Mouse (Mus musculus): Measurements from ENCODE around the gene Ccdc62. TPM values are rescaled to one million over a fixed set of nuclear protein-coding genes. Genes with fewer than 3 reads are reported as not detected.
A peak's percentile ranks its signal among the peaks of the same experiment; 100 is the strongest.

The Ccdc62 gene
- total RNA-seq (2014; fragmentation: Nextera tagmentation), result 0.34 and 2.6 TPM in 2 replicates
- 0.10 and 5.3 TPM in 2 replicates for total RNA-seq (2017)

GRCm38 (mm10) chr5:123930508-123930989 lies at the start of gene Ccdc62:
Gene Ccdc62, plus strand, starts transcription at chr5:123930679.
- peak; percentile 97 for ATAC-seq (replicated peaks; ENCODE audit: poor library complexity, severe bottlenecking)

DNA sequence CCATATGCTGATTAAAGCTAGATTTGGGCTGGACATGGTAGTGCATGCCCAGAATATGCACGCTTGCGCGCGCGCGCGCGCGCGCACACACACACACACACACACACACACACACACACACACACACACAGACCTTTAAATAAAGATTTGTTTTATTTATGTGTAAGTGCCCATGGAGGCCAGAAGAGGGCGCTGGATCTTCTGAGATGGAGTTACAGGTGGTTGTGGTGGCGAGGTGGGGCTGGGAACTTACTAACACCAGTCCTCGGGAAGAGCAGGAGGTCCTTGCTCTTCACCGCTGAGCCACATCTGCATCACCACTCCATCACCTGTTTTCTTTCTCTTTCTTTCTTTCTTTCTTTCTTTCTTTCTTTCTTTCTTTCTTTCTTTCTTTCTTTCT lies 49.7 kb upstream of the Ccdc62 start:
- no peak for ATAC-seq (replicated peaks; ENCODE audit: poor library complexity, severe bottlenecking)

DNA sequence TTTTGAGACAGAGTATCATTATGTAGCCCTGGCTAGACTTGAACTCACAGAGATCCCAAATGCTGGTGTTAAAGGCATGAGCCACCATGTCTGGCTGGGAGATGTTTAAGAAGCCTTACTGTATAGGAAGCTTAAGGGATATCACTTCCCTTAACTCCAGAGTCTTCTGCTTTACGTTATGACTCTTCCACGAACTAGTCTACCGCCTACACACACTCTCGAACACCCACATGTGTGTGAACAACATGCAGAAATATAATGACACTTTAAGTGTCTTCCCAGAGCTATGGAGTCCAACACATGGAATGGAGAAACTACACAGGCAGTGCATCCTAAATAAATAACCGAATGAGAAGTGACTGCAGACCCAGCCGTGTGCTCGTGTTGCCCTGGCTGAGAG lies 46.6 kb upstream of the Ccdc62 start:
- no peak for ATAC-seq (replicated peaks; ENCODE audit: poor library complexity, severe bottlenecking)

DNA sequence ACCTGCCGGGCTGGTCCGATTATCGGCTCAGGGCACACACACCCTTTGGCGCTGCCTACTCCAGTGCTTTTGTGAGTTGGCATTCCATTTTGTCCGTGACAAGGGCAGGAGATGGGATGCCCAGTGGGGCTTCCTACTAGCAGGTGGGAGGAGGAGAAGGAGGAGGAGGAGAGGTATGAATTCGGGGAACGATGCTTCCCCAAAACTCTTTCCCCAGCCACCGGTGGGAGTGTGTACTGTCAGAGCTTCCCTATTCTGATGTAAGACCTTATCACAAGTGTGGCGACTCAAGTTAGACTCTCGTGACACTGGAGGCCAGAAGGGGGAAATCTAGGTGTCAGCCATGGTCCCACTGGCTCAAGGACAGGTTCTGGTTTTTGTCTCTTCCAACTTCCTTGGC lies 46.1 kb upstream of the Ccdc62 start:
- peak; percentile 94 for ATAC-seq (replicated peaks; ENCODE audit: poor library complexity, severe bottlenecking)

GRCm38 (mm10) chr5:123886365-123886764 lies 44.1 kb upstream of the Ccdc62 start:
- peak; percentile 65 for ATAC-seq (replicated peaks; ENCODE audit: poor library complexity, severe bottlenecking)

DNA sequence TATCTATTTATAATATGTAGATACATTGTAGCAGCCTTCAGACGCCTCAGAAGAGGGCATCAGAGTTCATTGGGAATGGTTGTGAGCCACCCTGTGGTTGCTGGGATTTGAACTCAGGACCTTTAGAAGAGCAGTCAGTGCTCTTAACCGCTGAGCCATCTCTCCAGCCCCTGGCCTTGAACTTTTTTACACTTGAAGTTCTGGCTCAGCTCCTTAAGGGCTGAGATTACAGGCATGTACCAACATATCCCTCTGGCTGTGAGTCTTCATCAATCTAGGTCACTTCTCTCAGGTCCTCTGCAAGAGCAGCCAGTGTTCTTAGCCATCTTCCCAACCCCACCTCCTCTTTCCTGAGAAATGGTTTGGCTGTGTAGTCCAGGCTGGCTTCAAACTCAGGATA lies 40.2 kb upstream of the Ccdc62 start:
- no peak for ATAC-seq (replicated peaks; ENCODE audit: poor library complexity, severe bottlenecking)

GRCm38 (mm10) chr5:123890987-123891386 lies 39.5 kb upstream of the Ccdc62 start:
- ATAC-seq (replicated peaks; ENCODE audit: poor library complexity, severe bottlenecking), result peak; percentile 10; the same call in 1 of the 2 replicates

DNA sequence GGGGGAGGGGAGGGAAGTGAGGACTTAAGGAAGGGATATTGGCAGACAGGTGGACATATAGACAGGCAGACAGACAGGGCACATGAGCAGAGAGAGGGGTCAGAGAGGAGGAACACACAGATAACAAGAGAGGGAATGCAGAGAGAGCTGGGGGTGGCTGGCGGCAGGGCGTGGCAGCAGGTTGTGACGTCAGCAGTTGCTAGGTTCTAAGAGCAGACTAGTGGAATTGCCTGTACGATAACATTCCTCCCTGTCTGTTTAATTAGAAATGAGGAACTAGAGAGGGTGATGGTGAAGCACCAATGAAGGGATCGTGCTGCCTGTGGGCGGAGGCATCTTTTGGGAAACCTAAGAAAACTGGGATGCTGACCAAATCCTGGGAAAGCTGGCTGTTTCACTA lies 38.8 kb upstream of the Ccdc62 start:
- peak; percentile 85 for ATAC-seq (replicated peaks; ENCODE audit: poor library complexity, severe bottlenecking)

DNA sequence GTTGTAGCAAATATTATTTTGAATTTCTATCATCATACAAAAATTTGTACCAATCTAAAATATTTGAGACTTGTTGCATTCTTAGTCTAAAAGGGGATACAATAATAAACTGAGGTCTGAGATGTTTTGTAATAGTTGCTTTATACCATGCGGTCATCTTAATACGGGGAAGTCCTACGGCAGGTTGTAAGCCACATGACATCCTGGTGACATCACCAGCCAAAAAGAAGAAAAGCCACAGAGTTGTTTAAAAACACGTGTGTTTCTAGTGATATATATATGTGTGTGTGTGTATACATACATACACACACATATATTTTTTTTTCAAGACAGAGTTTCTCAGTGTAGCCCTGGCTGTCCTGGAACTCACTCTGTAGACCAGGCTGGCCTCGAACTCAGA lies 37.0 kb upstream of the Ccdc62 start:
- ATAC-seq (replicated peaks; ENCODE audit: poor library complexity, severe bottlenecking), result peak; percentile 47

- no peak for ATAC-seq (replicated peaks; ENCODE audit: poor library complexity, severe bottlenecking)
Observed at GRCm38 (mm10) chr5:123896395-123896794, 34.1 kb upstream of the Ccdc62 start.

DNA sequence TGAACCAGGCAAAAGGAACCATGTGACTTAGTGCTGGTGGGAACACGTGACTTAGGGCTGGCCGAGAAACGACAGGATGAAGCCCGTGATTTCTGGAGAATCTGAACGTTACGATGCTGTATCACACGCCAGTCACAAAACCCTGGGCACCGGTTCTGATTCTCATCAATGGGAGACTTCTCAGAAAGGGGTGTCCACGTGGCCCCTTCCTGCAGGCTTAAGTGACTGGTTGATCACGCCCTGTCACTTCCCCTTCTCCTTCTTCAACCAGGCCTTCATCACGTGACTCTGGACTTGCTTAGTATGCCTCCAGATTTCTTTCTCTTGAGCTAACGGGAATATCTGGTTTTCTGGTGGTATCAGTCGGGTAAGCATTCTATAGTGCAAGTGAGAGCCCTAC lies 33.1 kb upstream of the Ccdc62 start:
- peak; percentile 87 for ATAC-seq (replicated peaks; ENCODE audit: poor library complexity, severe bottlenecking)

- ATAC-seq (replicated peaks; ENCODE audit: poor library complexity, severe bottlenecking), result no peak
Observed at GRCm38 (mm10) chr5:123904059-123904672, 26.3 kb upstream of the Ccdc62 start.

DNA sequence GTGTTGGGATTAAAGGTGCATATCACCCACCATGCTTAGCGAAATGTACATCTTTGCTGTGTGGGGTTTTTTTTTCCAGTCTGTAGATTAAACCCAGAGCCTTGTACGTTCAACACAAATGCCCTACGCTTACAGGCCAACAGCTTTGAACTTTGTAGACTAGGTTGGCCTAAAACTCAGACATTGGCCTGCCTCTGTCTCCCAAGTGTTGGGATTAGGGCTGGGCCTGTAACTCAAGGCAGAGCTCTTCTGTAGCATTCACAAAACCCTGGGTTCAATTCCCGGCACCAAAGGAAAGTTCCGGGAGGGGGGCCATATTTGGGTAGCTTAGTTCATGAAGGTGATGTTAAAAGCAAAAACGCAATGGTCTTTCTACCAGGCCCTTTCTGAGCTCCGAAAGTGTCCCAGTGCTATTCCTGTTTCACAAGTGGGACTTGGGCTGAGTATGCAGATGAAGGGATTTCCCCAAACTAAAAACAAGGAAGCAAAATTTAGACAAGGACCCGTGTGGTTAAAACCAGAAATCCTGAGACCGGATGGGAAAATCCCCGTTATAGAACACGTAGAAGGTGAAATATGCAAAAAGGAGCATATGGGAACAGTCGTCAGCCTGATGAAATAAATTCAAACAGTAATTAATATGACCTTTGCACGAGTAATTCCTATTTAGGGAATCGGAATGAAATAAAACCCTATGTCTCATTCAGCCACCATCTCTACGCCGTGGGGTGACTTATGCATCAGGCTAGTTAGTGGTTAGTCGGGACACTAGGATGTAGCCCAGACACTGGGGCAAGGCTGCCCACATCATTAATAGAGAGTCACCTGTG lies 24.1 kb upstream of the Ccdc62 start:
- ATAC-seq (replicated peaks; ENCODE audit: poor library complexity, severe bottlenecking), result peak; percentile 41

GRCm38 (mm10) chr5:123906976-123907630 lies 23.4 kb upstream of the Ccdc62 start, which contains the start of gene Denr:
Gene Denr, plus strand, starts transcription at chr5:123907175.
- ATAC-seq (replicated peaks; ENCODE audit: poor library complexity, severe bottlenecking), result peak; percentile 92

- peak; percentile 41; the same call in 1 of the 2 replicates for ATAC-seq (replicated peaks; ENCODE audit: poor library complexity, severe bottlenecking)
Observed at GRCm38 (mm10) chr5:123907631-123907977, 22.9 kb upstream of the Ccdc62 start.

- peak; percentile 33 for ATAC-seq (replicated peaks; ENCODE audit: poor library complexity, severe bottlenecking)
Observed at GRCm38 (mm10) chr5:123914852-123915251, 15.6 kb upstream of the Ccdc62 start.

GRCm38 (mm10) chr5:123922112-123922511 lies 8.4 kb upstream of the Ccdc62 start:
- ATAC-seq (replicated peaks; ENCODE audit: poor library complexity, severe bottlenecking), result no peak

DNA sequence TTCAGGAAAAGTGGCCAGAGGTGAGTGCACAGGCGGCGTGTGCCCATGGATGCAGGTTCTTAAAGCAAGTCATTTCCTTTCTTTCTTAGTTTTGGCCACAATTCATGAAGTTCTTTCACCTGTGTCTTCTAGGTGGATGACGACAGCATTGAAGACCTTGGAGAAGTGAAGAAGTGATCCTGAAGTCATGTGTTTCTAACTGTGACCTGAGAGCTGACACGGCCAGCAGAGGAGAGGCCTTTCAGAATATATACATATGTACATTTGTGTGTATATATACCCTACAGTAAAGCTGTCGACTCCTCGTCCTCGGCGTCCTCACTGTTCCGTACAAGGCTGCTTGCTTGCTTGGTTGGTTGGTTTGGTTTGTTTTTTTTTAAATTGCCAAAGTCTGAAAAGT lies 3.4 kb upstream of the Ccdc62 start, which contains the start of gene Gm43518:
Gm43518 (plus strand) TSS at position 301 of the 400 bp plus-strand sequence.
- no peak for ATAC-seq (replicated peaks; ENCODE audit: poor library complexity, severe bottlenecking)

DNA sequence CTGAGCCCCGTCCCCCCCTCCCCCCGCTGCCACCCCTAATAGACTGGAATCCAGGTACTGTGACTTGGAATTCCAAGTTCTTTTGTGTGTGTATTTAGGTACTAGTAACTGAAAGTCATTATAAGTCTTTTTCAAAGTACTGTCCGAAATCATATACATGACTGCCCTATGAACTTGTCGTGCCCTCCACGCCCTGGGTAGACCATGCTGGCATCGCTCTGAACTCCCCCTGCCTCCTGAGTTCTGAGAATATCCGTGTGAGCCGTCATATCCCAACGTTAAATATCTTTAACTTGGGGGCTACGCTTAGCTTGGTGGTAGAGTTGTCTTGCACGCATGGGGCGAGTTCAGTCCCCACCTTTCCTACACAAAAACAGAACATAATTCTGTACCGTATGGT lies 652 bp downstream of the Ccdc62 start:
- ATAC-seq (replicated peaks; ENCODE audit: poor library complexity, severe bottlenecking), result no peak

- no peak for ATAC-seq (replicated peaks; ENCODE audit: poor library complexity, severe bottlenecking)
Observed at GRCm38 (mm10) chr5:123932927-123933326, 2.4 kb downstream of the Ccdc62 start.

DNA sequence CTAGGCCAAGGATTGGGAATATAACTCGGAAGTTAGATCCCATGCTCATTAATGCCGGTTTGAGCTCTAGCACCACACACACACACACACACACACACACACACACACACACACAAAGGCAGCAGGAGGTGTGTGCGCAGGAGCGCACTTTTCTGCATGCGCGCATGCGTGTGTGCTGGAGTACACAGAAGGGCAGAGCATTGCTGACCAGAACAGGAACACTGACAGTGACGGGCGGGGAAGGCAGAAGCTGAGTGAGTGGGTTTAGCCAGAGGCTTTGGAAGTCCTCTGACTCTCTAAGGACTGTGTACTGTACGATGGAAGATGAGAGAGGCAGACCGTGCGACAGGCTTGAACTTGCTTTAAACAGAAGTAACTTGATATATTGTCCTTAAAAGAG lies 3.1 kb downstream of the Ccdc62 start:
- no peak for ATAC-seq (replicated peaks; ENCODE audit: poor library complexity, severe bottlenecking)

Data from granulocyte monocyte progenitor cell, adult 5-6 weeks (primary cell).